Mouse (Mus musculus) layer of hippocampus, adult 2 months (tissue): Measurements from ENCODE around the gene Cct7. TPM values are rescaled to one million over a fixed set of nuclear protein-coding genes. Genes with fewer than 3 reads are reported as not detected.
"Not testable (repeated sequence)": the region's sequence is repeated elsewhere in the genome, so short reads cannot be mapped to it uniquely, and the experiment has no call there.

ENCODE experiments used
- DNase-seq, 2 experiments: peaks; one replicate each; pipeline ENCODE4 v3.0.0; 2022; ENCODE audit warnings: low spot score in 2 of 2
- H3K27ac ChIP-seq: fragments of 200-600 bp; 2 replicates; pipeline ENCODE4 v1.8.1; 2022
- H3K4me3 ChIP-seq: fragments of 200-600 bp; 2 replicates; pipeline ENCODE4 v1.8.1; 2022; ENCODE audit warnings: mild to moderate bottlenecking
- CTCF ChIP-seq: fragments of 200-600 bp; conservative IDR thresholded peaks from 2 replicates; pipeline ENCODE4 v1.8.1; 2022; ENCODE audit warnings: antibody characterized with exemption, mild to moderate bottlenecking, moderate library complexity
- total RNA-seq, 2 experiments: library from RNA; stranded (reverse); gene quantifications; 2 replicates each; pipeline ENCODE4 v1.2.3; 2021

The Cct7 gene
- total RNA-seq, 2 experiments from 2014 or later, result 212 to 216 TPM

DNA sequence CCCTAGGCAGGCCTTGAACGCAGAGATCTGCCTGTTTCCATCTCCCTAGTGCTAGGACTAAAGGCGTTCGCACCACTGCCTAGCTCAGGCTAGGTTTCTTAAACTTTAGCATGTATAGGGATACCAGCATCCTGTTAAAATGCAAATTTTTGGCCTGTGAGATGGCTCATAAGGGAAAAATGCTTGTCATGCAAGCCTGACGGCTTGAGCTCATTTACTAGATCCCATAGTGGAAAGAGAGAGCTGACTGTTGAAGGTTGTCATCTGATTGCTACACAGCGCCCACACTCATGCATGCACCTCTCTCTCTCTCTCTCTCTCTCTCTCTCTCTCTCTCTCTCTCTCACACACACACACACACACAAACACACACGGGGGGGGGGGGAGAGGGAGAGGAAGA lies 14.7 kb upstream of the Cct7 start:
- DNase-seq, result no peak
- Histone ChIP-seq H3K4me3 (no peak overlapping the region), H3K27ac (no peak overlapping the region)
- TF ChIP-seq CTCF, result no peak

DNA sequence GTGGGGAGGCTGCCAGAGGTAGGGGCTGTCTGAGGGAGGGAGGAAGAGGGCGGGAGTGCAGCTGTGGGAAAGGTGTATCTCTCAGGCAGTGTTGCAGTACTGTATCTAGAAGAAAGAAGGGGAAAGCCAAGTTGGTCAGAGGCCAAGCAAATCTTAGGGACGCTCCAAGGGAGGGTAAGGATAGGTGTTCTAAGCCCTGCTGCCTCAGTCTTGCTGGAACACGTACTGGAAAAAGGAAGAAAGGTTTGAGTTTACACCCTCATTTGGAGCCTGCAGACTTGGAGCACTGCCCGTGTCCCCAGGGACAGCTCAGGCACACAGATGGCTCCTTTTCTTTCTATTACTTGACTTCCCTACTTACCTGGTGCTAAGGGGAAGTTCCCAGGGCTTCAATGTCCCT lies 10.2 kb upstream of the Cct7 start:
- H3K4me3 ChIP-seq, result no peak overlapping the region
- H3K27ac ChIP-seq, result no peak overlapping the region
- no peak for TF ChIP-seq CTCF
- DNase-seq, result no peak

DNA sequence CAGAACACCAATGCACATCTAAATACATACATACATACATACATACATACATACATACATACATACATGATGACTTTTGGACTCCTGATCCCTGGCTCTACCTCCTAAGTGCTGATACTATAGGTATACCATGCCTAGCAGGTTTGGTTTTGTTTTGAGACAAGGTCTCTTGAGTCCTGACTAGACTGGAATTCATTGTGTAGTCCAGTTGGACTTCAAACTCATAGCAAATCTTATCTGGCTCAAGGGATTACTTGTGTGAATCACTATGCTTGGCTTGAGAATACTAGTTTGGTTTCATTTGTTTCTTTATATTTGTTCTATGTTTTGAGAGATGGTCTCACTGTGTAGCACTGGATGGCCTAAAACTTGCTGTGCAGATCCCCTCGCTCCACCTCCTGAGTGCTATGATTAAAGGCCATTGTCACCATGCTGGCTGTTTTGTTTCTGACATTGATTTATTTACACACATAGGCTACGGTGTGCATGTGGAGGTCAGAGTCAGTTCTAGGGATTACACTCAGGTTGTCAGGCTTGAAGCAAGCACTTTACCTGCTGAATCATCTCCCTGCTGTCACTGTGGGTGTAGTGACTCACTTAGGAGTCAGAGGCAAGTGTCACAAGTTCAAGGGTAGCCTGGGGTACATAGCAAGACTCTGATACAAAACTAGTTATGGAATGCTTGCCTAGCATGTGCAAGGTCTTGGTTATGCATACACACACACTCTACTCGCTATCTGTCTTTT lies 7.7 kb upstream of the Cct7 start:
- no peak overlapping the region for H3K4me3 ChIP-seq
- DNase-seq, result peak in 1 of 2 experiments; percentile 7
- peak overlapping the region; percentile 25; the same call in 1 of the 2 replicates for H3K27ac ChIP-seq
- no peak for TF ChIP-seq CTCF

DNA sequence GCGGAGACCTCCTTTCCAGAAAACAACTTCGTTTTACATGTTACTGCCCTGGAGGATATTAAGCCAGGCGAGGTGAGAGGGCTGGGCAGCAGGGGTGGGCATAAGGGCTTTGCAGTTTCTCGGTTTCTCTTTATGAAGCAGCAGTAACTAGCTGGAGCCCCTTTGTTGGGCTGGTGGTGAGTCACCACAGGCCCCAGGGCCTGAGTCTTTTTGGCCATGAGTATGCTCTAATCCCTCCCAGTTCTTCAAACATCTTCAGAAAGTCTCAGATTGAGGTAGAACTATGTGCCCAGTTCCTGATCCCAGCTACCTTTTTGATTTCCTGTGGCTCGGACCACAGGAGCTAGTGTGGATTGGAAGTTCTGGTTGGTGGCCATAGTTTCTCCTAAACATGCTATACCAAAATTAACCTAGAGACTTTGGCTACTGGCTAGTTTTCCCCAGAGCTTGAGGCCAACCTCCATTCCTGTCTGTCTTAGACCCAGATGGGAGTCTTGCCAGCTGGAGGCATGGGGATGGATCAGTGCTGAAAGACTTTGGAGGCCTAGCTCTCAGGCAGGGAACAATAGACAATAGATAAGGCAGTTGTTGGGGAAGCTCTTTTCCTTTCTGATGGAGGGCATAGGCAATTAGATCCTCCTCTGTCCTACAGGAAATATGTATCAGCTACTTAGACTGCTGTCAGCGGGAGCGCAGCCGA lies 6.9 kb upstream of the Cct7 start:
- TF ChIP-seq CTCF, result no peak
- Histone ChIP-seq H3K27ac (peak overlapping the region; percentile 25; the same call in 1 of the 2 replicates), H3K4me3 (no peak overlapping the region)
- peak in 1 of 2 experiments; percentile 8 for DNase-seq

DNA sequence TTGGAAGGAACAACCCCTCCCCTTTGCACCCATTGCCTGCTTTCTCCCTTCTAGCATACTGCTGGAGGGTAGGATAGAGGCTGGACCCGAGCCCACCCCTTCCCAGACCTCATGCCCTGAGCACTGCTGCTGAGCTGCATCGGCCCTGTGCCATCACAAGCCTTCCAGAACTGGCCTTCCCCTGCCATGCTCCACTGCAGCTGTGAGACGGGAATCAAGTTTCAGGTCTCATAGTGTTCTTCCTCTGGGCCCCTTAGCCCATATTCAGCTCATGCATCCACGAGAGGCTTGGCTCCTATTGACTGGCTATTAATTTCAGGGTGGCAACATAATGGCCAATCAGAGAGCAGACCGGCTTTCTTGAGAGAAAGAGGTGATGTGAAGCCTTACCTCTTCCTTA lies 6.0 kb upstream of the Cct7 start:
- TF ChIP-seq CTCF, result no peak
- DNase-seq, result no peak
- H3K27ac ChIP-seq, result no peak overlapping the region; the same call in 1 of the 2 replicates
- H3K4me3 ChIP-seq, result no peak overlapping the region

DNA sequence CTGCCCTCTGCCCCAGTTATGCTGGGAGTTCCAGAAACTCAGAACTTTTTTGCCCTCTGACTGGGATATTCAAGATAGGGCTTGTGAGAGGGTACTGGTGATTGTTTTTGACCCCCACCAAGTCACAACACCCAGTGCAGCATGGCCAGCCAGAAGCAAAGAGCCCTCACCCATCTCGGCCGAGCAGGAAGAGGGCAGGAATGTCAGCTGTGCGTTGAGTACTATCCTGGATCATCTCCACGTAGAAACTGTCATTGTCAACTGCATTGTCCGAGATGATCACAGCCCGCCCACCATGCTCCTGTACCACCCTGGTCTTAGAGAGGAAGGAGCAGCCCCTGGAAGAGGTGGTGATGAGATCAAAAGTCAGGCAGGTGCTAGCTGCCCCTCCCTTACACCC lies 4.0 kb upstream of the Cct7 start:
- Histone ChIP-seq H3K4me3 (no peak overlapping the region), H3K27ac (no peak overlapping the region)
- DNase-seq, result no peak
- TF ChIP-seq CTCF, result no peak

DNA sequence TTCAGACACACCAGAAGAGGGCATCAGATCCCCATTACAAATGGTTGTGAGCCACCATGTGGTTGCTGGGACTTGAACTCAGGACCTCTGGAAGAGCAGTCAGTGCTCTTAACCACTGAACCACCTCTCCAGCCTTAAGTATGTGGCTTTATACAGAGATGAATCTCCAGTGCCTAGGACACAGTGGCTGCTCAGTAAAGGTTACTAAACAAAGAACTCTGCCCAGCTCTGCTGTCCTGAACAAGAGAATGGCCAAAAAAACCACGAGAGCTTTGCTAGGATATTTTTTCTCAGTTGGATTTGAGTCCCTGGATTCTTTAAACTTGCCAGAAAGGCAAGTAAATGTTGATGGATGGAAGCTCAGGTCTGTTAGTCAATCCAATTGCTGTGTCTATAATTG lies 1.2 kb upstream of the Cct7 start:
- DNase-seq, H3K4me3 ChIP-seq: not testable (repeated sequence)
- TF ChIP-seq CTCF, result peak; percentile 30
- peak overlapping the region; percentile 88 for H3K27ac ChIP-seq

DNA sequence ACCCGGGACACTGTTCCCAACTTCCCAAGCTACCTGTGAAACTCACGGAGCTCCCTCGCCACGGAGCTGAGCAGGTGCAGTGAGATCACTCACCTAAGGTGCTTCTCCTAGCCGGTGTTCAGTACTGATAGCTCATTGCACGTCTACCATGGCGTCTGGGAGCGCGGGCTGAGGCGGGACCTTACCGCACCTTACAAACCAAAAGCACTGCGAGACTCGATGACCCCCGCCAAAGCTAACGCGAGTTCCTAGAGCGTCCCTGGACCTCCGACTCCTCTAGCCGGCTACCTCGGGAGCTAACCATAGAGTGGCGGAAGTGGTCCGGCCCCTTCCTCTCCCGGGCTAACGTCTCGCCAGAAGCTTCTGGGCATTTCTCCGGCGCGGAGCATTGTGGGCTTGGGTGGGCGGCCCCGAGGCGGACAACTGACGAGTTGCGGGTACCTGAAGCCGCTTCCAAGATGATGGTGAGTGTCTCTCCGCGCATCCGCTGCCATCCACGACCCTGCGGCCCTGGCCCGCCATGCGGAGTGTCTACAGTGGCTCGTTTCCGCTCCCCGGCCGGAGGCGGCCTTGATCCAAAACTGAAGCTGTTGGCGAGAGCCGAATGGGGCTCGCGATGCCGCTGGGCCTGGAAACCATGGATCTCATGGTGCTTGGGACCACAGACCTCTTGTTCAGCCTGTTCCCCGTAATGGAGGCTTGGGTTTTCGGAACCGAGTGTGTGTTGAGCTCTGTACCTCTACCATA lies 523 bp downstream of the Cct7 start, which contains the start of gene Pradc1:
Gene Pradc1, minus strand, starts transcription at position 307 of the 747 bp plus-strand sequence.
- peak within 1 kb of the TSS; percentile 90 for H3K4me3 ChIP-seq
- peak; percentile 97 to 98 for DNase-seq
- no peak; the same call in 1 of the 2 replicates for TF ChIP-seq CTCF
- H3K27ac ChIP-seq, result peak within 1 kb of the TSS; percentile 97

DNA sequence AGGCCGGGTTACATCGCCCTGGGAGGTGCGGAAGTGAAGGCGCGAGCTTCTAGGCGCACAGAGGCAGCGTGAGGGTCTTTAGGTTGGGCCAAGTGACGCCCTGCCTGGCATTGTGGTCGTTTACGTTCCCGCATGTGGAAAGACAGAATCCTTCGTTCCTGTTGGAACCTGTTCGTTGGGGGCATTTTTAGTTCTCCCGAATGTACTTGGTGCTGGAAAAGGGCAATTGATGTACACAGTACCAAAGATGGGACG lies 1.0 kb downstream of the Cct7 start:
- H3K4me3 ChIP-seq, result peak overlapping the region; percentile 90
- TF ChIP-seq CTCF, result no peak
- DNase-seq, result no peak
- peak overlapping the region; percentile 97 for H3K27ac ChIP-seq

DNA sequence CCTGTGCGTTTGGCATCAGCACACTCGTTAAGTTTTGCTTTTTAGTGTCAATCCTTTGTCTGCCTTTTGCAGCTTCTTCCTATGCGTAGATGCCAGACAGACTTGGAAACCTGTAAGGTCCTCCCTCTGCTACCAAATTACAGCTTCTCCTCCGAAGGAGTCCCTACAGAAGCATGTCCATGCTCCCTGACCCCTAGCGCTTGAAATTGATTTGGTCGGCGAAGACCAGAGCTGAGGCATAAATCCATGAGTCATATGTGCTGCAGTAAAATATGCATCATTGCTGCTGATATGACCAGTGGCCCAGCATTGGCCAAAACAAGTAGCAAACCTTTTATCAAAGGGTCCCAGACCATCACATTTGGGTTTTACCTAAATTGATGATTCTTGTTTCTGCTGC lies 1.5 kb downstream of the Cct7 start:
- no peak for TF ChIP-seq CTCF
- Histone ChIP-seq H3K4me3 (peak overlapping the region; percentile 90), H3K27ac (peak overlapping the region; percentile 97)
- DNase-seq, result no peak

DNA sequence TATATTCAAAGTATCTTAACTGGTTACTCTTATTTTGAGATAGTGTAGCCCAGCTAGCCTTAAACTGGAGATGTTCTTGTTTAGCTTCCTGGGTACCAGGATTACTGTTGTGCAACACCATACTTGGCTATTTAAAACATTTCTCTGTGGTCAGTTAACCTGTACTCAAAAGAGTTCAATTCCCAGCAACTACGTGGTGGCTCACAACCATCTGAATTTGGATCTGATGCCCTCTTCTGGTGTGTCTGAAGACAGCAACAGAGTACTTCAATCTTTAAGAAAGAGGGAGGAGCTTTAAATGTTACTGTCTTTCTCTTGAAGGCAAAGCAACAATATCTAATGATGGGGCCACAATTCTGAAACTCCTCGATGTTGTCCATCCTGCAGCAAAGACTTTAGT lies 8.3 kb downstream of the Cct7 start:
- H3K27ac ChIP-seq, result no peak overlapping the region

DNA sequence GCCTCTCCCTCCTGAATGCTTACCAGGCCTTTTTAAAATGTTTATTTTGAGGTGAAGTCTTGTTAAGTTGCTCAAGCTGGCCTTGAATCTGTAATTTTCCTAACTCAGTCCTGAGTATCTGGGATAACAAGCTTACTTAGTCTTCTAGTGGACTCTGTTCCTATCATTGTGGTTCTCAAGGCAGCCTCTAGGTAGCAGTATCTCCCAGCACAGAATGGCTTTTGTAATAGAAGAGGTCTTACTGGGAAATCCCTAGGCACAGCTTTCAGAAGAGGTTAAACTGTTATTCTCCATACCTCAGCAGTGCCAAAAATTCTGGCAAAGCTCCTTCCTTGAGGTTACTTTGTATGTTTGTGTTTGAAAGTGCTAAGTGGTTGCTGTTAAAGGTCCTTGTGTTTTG lies 14.1 kb downstream of the Cct7 start:
- peak; percentile 83 for TF ChIP-seq CTCF
- no peak overlapping the region for H3K4me3 ChIP-seq
- DNase-seq, result peak in 1 of 2 experiments; percentile 44
- H3K27ac ChIP-seq, result no peak overlapping the region

More for the DNA sequence above, 8.3 kb downstream of the Cct7 start:
- H3K4me3 ChIP-seq, result no peak overlapping the region
- peak; percentile 54 for TF ChIP-seq CTCF
- no peak for DNase-seq
